Mouse (Mus musculus): ENCODE measurements around the gene Mob3b.

Gene Mob3b

GRCm38 (mm10) chr4:34905396-34905795 lies 251.9 kb downstream of the Mob3b start:
- in situ Hi-C loops (cut with MboI, MseI) = loop anchor here (10.0 kb wide), 1 partner anchor 121 kb away; no protein-coding TSS in a partner anchor

- in situ Hi-C loops (cut with MboI, MseI) = loop anchor here (10.0 kb wide), 1 partner anchor 117 kb away; no protein-coding TSS in a partner anchor
These were observed 255.7 kb downstream of the Mob3b start for GRCm38 (mm10) chr4:34901582-34901981.

GRCm38 (mm10) chr4:34901166-34901565 lies 256.1 kb downstream of the Mob3b start:
- in situ Hi-C loops (cut with MboI, MseI) = loop anchor here (10.0 kb wide), 1 partner anchor 116 kb away; no protein-coding TSS in a partner anchor

- in situ Hi-C loops (cut with MboI, MseI) = loop anchor here (10.0 kb wide), 1 partner anchor 115 kb away; no protein-coding TSS in a partner anchor
These were observed 257.1 kb downstream of the Mob3b start for GRCm38 (mm10) chr4:34900155-34900554.

- in situ Hi-C loops (cut with MboI, MseI) = no loop called here
These were observed 258.0 kb downstream of the Mob3b start for GRCm38 (mm10) chr4:34899322-34899721.

Data from T-helper 2 cell (primary cell).